Mouse (Mus musculus) testis, postnatal 10 days (tissue): ENCODE measurements around the gene March10.

ENCODE experiments used
- DNase-seq: peaks from one replicate; pipeline ENCODE4 v3.0.0; 2021; ENCODE audit warnings: low spot score

The March10 gene

DNA sequence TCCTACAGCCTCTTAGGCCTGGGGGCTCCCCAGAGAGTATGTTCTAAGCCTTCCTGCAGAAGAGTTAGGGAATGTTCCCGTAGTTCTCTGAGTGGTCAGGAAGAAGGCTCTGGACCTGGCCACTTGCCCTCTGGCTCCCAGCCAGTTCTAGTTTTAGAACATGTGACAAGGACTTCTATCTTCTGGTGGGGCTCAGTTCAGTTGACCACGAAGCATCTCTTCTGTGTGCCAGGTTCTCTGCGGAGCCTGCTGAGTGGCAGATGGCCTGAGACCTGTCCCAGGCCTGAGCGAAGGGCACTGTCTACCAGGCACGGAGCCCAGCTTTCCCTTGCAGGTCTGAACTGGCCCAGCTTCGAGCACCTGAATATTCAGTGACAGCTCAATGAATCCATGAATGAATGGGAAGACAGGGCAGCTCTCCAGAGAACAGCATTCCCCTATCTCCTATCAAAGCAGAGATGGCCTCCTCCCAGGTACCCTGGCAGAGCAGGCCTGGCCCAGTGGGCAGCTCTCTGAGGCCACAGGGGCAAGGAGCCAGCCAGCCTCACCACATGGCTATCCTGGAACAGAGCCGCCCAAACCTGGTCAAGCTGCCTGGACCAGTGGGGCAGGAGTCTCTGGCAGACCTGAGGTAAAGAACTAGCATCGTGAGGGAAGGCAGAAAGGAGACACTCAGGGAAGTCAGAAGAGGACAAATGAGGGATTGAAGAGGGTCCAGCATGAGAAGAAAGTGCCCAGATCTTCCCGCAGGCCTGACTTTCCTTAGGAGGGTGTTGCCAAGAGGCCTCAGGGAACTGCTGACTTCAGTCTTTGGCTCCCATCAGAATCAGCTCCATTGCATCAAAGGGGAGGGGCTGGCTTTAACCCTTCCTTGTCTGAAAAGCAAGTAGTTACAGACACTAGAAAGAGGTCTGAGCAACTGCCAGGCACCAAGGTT lies 103.3 kb downstream of the March10 start:
- DNase-seq, result peak; percentile 94

DNA sequence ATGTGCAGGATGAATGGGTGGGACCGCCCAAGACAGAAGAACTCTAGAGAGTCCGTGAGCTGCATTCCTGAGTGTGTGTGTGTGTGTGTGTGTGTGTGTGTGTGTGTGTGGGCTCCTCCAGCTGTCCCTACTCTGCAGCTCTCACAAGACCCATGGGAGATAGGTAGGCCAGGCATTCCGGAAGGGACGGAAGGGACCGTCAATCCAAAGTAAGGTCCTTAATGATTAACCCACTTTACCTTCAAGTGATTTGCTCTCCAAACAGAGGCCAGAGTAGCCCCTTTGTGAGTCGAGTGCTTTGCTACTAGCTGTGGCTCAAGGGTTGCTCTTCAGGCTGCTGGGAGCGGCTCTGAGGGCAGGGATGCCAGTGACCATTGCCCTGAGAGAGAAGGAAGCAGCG lies 104.4 kb downstream of the March10 start:
- no peak for DNase-seq

- no peak for DNase-seq
Measured at GRCm38 (mm10) chr11:105350643-105351042, 105.9 kb downstream of the March10 start.

GRCm38 (mm10) chr11:105349780-105350324 lies 106.7 kb downstream of the March10 start:
- DNase-seq, result no peak

- DNase-seq, result no peak
Measured at GRCm38 (mm10) chr11:105348495-105348982, 108.0 kb downstream of the March10 start.

- peak; percentile 92 for DNase-seq
Measured at GRCm38 (mm10) chr11:105347162-105348161, 109.1 kb downstream of the March10 start.

DNA sequence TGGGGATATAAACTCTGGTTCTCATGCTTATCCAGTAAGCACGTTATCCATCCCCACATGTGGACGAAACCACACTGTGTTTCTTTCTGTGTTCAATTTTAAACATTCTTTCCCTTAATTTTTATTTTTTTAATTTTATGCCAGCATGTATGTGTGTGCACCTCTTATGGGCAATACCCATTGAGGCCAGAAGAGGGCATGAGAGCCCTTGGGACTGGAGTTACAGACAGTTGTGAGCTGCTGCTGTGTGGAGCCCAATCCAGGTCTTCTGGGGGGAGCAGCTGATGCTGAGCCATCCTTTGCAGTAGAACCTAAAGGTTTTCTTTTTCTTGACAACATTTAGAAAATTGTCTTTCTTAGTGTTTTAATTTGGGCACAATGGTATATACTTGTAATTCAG lies 111.3 kb downstream of the March10 start:
- DNase-seq, result no peak

- DNase-seq, result no peak
Measured at GRCm38 (mm10) chr11:105338596-105339390, 117.7 kb downstream of the March10 start.

GRCm38 (mm10) chr11:105333867-105334670 lies 122.5 kb downstream of the March10 start:
- DNase-seq, result no peak

GRCm38 (mm10) chr11:105332468-105332867 lies 124.1 kb downstream of the March10 start:
- DNase-seq, result peak; percentile 80

- DNase-seq, result peak; percentile 84
Measured at GRCm38 (mm10) chr11:105331732-105332131, 124.8 kb downstream of the March10 start.

DNA sequence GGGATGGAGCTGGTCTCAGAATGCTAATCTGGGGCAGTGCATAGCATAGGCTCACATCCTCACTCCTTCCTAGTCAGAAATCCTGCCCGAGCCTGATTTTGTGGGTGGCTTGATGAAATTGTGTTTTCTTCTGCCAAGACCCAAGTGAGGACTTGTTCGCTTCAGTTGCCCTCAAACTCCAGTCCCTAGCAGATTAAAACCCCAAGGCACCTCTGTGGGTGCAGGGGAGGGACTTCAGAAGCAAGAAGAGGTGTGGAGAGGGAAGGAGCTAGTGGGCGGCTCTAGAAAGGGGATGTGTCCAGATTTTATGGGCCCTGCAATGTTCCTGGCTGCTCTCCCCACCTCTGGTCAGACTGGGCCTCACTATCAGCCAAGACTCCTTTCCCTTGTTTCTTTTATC lies 125.4 kb downstream of the March10 start:
- no peak for DNase-seq

GRCm38 (mm10) chr11:105329962-105330361 lies 126.6 kb downstream of the March10 start:
- no peak for DNase-seq

DNA sequence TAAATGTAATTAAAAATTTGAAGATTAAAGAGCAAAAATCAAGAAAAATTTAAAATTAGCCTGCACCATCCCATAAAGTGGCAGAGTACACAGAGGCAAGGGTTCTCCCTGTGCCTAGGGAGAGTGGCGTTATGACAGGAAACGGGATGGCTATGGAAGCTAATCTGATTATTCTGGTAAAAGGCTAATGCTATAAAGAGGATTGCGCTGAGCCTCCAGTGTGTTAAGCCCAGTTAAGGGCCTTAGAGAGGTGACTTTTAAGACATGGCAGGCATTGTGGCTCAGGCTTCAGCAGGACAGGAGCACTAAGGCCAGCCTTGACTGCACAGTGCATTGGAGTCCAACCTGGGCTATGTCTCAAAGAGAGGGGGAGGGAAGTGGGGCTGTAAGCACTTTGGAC lies 129.4 kb downstream of the March10 start:
- no peak for DNase-seq

DNA sequence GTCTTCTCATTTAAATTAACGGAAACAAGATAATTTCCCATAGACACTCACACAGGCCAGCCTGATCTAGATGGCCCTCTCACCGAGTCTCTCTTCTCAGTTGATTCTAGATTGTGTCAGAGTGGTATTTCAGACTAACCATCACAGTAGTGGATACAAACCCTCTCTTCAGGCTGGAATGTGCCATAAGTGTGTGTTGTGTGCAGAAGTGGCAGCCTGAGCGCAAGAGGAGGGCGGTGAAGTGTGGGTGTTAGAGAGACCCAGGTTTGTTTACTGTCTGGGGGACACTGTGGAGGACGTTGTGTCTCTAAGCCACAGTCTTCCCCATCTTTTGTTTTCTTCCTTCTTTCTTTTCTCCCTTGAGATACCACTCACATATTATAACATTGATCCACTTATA lies 133.0 kb downstream of the March10 start:
- no peak for DNase-seq

- no peak for DNase-seq
Measured at GRCm38 (mm10) chr11:105321090-105321489, 135.4 kb downstream of the March10 start.

GRCm38 (mm10) chr11:105317769-105318168 lies 138.8 kb downstream of the March10 start:
- no peak for DNase-seq

DNA sequence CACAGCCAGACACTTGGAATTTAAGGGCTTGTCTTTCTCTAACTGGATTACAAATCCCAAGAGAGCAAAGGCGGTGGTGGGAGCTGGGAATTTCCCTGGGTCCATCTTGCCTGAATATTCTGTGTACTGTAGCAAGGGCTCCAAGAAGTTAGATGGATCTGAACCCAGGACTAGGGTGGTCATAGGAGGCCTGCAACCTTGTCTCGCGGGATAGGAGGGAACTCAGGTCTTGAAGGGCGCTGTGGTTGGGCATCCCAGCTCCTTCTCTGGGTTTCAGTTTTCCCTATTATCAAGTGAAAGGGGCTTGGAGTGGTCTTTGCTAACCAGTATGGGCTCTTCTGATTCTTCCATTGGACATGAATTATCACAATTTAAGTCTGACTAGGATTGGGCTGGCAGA lies 140.4 kb downstream of the March10 start:
- no peak for DNase-seq

DNA sequence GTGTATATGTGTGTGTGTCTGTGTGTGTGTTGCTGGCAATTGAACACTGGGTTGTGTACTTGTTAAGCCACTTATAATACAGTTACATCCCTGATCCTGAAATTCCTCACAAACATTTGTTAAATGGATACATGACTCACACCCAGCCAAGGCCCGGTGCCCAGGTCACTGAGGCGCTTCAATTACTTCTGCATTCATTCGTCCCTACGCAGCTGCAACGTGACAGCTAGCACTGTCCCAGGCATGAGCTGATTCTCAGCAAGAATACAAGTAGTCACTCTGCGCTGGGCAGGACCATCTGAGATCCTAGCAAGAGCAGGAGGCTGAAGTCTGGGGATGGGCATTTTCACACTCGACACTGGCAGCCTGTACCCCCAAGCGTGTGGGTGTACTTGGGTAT lies 141.2 kb downstream of the March10 start:
- DNase-seq, result no peak

- no peak for DNase-seq
Measured at GRCm38 (mm10) chr11:105313633-105314014, 142.9 kb downstream of the March10 start.
